12 mouse cellular contexts compared by ENCODE assay signal in genomic region chr5:130718385-130718784, GRCm38 (mm10).
DNase-seq lines count a peak whose midpoint lies in the region; TF ChIP-seq lines count a peak whose summit lies in the region.
"Had no signal": no experiment of that assay in that cellular context is flagged by ENCODE, and none has a peak within 500 bp of the region (broad histone marks: within the 10 kb centered on the region; RNA-seq: fewer than 3 reads in every experiment).

No protein-coding gene starts in this region.

- H3K27me3 ChIP-seq in embryonic facial prominence, embryonic 10.5 days (replicated peaks; ENCODE audit: low read depth, poor library complexity, severe bottlenecking): no peaks in the 10 kb centered on the region
- H3K27me3 ChIP-seq in testis, adult 2 months (ENCODE audit: control insufficient read depth, insufficient read depth, low read length): no peaks in the 10 kb centered on the region
- H3K27me3 ChIP-seq: Patski had no signal

- no peak for TF ChIP-seq POLR2A in testis, adult 2 months (IDR thresholded peaks at IDR 0.05; ENCODE audit: control insufficient read depth, low read depth, low read length)

- 70% methylated on average over 9 of the region's 9 CpGs for WGBS in embryonic facial prominence, embryonic 10.5 days

- H3K27ac ChIP-seq in embryonic facial prominence, embryonic 10.5 days (replicated peaks): no peak overlapping the region
- no peak overlapping the region for H3K27ac ChIP-seq in testis, adult 2 months (ENCODE audit: control insufficient read depth, insufficient read depth, low read depth, low read length)
- H3K27ac ChIP-seq: macrophage had no signal

- intact Hi-C loops in gastrocnemius, postnatal 14 days (cut with DNase I; ENCODE audit: low total_unique reads): no loop called here
- intact Hi-C loops in gastrocnemius, postnatal 36 days (cut with DNase I): no loop called here
- intact Hi-C loops in left cerebral cortex, postnatal 14 days (cut with DNase I): no loop called here

- H3K36me3 ChIP-seq in embryonic facial prominence, embryonic 10.5 days (replicated peaks): no peaks in the 10 kb centered on the region
- H3K36me3 ChIP-seq in testis, adult 2 months (ENCODE audit: control insufficient read depth, insufficient read depth, low read length): no peaks in the 10 kb centered on the region

- no peaks in the 10 kb centered on the region for H3K9me3 ChIP-seq in embryonic facial prominence, embryonic 10.5 days

- no peaks in the 10 kb centered on the region for H3K4me1 ChIP-seq in embryonic facial prominence, embryonic 10.5 days
- no peaks in the 10 kb centered on the region for H3K4me1 ChIP-seq in testis, adult 2 months (ENCODE audit: control insufficient read depth, insufficient read depth, low read length)

- no peak overlapping the region for H3K4me3 ChIP-seq in embryonic facial prominence, embryonic 10.5 days
- no peak overlapping the region for H3K4me3 ChIP-seq in testis, adult 2 months (ENCODE audit: control insufficient read depth, low read depth, low read length)
- H3K4me3 ChIP-seq: erythroblast, embryonic 14.5 days had no signal

- peak; percentile 14 for DNase-seq in gastrocnemius, postnatal 14 days
- DNase-seq in gastrocnemius, postnatal 36 days: no peak
- DNase-seq in right cerebral cortex, postnatal 14 days: peak; percentile 32
- no peak for DNase-seq in right cerebral cortex, postnatal 10 days (ENCODE audit: low spot score in 2 of 2)
- DNase-seq in embryonic facial prominence, embryonic 10.5 days (ENCODE audit: low spot score): peak; percentile 51
- no peak for DNase-seq in frontal cortex, postnatal 25 days (ENCODE audit: low spot score in 2 of 2)
- no peak for DNase-seq in left cerebral cortex, postnatal 14 days (ENCODE audit: low spot score in 2 of 2)
- DNase-seq: kidney, adult 8-10 months had no signal

- peak; percentile 70 for TF ChIP-seq CTCF in testis, adult 2 months (IDR thresholded peaks at IDR 0.05; ENCODE audit: control insufficient read depth, insufficient read depth, insufficient replicate concordance, low read depth, low read length)

Comparison
In these comparisons a context has a peak if more than half of its experiments do, and no peak if none do; other contexts are left out.
1. DNase-seq: peak in gastrocnemius, postnatal 14 days (single experiment), right cerebral cortex, postnatal 14 days (single experiment) and embryonic facial prominence, embryonic 10.5 days (single experiment); none in gastrocnemius, postnatal 36 days (0 of 2), right cerebral cortex, postnatal 10 days (0 of 2), frontal cortex, postnatal 25 days (0 of 2) and left cerebral cortex, postnatal 14 days (0 of 2).